Mouse (Mus musculus) urinary bladder, adult 2 months (tissue): Measurements from ENCODE around the gene Parvb. TPM values are rescaled to one million over a fixed set of nuclear protein-coding genes. Genes with fewer than 3 reads are reported as not detected.
A peak's percentile ranks its signal among the peaks of the same experiment; 100 is the strongest.
"Not testable (repeated sequence)": the region's sequence is repeated elsewhere in the genome, so short reads cannot be mapped to it uniquely, and the experiment has no call there.

Experiments
- DNase-seq: peaks from one replicate; pipeline ENCODE4 v3.0.0; 2022; ENCODE audit warnings: low spot score
- polyA plus RNA-seq: library from polyadenylated mRNA; depleted of rRNA; stranded (reverse); fragments of >200 nt; gene quantifications from 2 replicates; pipeline ENCODE4 v1.2.3, GENCODE M21; 2012

The Parvb gene
- polyA plus RNA-seq, 1 experiment = 5.7 TPM

DNA sequence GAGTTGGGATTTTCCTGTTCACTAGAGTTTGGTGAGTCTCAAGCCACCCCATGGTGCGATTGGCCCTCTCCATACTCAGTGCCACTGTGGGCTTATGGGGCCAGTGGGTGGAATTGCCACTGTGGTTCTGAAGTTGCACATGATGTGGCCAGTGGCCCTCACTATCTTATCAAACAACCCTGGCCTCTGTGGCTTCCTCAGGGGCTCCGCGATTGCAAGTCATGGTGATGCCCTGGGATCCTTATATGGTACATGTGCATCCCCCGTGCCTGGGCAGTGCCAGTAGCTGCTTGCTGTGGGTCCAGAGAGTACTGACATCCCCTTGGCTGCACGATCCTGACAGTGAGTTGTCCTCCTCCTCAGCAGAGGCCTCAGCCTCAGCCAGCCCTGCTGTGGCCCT lies 25.0 kb downstream of the Parvb start:
- no peak for DNase-seq

DNA sequence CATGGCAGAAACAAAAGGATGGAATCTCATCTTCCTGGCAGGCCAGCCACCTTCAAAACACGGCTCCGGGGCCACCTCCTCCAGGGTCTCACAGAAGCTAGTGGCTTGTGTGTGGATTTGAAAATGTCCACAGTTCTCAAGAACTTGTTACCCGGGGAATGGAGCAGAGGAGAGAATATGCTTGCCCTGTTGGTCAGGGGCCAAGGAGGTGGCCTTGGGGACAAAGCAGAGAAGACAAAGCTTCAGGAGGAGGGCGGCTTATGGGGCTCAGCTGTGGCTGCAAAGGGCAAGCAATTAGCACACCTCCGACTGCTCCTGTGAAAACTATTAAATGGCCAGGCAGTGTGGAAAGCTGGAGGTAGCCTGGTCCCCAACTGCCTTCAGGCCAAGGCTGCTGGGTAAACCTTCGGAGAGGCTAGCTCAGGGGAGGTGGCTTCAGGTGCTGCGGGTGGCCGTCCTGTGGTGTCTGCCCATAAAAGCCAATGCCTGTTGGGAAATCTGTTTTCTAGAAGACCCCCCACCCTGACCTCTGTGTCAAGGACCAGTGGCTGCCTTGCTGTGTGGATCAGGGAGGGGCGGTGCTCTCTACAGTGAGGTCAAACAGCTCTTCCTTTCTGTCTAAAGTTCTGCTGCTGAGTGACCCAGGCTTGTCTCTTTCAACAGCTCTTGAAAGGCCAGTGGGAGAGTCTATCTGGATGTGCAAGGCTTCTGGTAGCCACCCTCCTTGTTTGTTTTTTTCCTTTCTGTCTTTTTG lies 26.9 kb downstream of the Parvb start:
- DNase-seq = no peak

DNA sequence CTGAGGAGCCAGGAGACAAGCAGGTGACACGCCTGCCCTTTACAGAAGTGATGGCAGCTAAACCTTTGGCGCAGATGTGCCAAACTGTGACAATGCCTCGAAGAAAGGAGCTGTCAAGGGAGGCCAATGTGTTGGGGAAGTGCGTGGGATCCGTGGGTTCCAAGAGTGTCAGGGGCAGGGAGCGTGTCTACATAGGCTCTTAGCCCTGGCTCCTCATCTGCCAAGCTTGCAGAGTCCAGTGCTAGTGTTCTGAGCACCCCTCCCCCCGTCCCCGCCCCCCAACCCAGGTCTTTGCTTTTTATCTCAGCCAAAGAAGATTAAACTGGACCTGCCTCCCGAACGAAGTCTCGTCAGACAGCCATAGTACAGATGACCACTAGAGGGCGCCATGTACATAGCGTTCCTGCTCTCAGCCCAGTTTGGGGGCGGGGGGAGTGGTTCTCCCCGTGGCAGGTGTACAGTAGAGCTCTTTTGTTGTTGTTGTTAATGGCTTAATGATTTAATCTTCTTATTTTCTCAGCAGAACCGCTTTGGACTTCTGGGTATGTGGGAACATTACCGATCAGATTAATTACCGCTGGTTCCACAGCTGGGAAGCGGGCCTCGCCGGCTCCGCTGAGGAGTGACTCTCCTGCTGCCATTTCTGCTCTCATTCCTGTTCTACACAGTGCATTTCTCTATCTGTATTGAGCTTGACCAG lies 28.4 kb downstream of the Parvb start:
- peak; percentile 47 for DNase-seq

DNA sequence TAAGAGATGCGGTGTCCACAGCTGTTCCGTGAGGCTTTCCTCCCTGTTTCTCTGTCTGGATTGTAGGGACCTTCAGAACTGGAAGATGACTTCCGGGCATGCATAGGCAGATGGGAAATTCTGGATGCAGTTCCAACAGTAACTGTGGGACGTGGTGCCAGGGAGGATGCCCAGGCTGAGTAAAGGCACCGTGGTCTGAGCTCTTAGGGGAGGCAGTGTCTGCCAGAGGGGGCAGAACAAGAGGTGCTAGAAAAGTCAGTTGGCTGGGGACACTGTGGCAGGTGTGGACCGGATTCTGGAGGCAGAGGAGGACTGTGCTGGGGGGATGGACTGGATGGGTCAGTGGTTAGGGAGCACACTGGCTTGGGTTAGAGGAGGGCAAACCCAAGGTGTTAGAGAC lies 30.8 kb downstream of the Parvb start:
- DNase-seq = no peak

DNA sequence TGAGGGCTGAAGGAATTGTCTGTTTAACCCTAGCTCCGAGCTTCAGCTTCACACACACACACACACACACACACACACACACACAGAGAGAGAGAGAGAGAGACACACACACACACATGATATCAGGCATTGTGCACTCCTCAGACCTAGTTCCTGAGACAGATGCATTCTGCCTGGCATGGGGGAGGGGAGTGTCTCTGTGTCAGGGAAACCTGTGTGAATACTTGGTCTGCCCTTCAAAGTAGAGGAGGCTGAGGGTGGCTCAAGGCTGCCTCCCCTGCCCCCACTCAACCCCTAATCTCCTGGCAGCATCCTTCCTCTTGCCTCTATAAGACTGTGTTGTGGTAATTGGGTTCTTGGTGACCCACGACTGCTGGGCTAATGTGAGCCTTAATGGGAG lies 31.7 kb downstream of the Parvb start:
- DNase-seq = no peak

DNA sequence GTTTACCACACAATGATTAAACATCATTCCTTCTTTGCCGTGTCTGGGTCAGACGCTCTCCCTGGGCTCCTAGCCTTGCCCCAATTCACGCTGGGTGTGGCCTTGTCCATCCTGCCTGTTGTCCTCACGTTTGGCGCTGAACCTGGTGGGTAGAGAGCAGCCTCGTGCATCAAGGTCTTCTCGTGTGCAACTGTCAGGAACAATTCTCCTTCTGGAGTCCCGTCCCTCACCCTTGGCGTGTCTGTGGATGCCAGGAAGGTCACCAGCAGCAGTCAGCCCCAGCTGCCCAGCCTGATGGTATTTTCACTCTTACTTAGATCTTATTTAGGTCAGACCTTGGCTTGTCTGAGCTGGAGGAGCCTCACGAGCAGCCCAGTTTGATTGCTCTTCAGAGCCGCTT lies 33.3 kb downstream of the Parvb start:
- DNase-seq = no peak

DNA sequence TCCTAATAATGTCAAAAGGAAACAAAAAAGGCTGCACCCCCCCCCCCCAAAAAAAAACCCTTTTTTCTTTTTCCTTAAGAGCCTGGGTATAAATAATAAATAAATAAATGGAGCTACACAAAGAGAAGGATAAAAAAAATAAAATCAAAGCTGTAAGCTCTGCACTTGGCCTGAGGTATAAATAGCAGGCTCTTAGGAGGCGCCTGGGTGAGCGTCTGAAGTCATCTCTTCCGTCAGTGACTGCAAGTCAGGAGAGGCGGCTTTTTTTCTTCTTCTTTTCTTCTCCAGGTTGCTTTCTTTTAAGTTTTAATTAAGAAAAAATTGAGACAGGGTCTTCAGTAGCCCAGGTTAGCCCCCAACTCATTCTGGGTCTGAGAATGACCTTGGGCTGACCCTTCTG lies 34.4 kb downstream of the Parvb start:
- DNase-seq = no peak

DNA sequence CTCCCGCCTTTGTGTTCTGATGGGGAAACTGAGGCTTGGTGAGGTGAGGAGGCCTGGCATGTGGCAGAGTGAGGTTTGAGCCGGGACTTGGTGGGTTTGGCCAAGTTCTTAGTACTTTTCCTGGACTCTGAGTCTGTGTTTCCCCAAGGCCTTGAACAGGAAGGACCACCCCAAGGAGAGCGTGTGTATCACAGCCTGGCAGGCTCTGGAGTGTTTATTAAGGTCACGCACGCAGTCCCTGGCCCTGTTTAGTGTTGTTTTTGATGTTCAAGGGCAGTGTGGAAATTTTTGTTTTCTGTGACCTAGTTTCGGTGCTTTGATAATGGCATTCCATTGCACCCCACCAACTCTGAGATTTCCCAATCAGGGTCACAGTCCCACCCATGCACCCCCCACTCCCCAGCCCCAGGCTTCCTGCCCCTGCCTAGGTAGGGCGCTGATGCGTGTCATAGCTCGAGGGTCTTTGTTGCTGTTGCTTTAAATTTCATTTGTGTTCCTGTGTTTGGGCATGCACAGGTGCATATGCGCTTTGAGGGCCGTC lies 35.9 kb downstream of the Parvb start:
- no peak for DNase-seq

DNA sequence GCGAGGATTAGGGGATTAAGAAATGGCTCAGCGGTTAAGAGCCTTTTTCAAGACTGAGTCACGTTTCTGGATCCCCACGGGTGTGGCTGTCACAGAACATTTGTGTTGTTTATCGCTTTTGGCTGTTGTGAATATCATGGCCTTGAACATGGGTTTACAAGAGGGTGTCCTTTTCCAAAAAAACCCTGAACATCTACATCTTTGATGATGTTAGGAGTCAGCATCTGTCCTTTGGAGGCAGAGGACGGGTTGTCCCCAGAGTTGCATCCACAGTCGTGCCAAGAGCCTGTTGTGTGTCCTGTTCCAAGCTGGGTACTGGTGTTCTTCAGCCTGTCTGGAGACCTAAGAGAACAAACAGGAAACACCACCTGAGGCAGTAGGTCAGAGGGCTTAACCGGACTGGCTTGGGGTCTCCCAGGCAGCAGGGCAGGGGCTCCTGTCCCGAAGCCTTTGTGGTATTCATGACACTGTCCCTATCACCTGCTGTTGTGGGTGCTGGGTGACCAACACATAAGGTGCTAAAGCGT lies 37.3 kb downstream of the Parvb start:
- DNase-seq = no peak

DNA sequence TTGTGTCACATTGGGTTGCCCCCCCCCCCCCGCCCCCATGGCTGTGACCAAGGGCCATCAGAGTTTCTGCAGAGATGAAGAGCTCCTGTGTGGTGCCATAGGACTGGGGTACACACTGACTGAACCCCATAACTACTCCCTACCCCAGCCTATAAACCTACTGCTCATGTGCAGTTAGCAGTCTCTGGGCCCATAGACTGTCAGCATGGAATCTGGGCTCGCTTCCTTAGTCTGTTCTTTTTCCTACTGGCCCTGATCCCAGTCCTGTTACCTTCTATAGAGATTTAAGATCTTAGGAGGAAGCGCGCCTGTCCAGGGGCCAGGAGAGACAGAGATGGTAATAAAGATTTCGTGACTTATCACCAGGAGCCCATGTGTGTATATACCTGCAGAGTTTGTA lies 38.2 kb downstream of the Parvb start:
- DNase-seq = no peak

DNA sequence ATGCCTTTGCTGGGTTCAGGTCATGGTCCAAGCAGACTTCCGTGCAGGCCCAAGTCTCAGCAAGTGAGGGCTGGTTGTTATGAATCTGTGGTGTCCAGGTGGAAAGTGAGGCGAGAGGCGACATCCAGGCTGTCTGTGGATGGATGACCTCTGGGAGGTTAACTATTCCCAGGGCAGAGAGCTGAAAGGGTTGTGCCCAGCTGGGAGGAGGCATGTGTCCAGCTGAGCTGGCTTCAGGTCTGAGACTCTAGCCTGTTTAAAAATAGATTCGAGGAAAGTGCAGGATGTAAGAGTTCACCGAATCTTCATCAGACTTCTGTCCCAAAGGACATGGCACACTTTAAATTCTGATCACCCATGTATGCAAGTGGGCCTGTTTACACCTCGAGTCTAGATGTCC lies 38.6 kb downstream of the Parvb start:
- DNase-seq = no peak

DNA sequence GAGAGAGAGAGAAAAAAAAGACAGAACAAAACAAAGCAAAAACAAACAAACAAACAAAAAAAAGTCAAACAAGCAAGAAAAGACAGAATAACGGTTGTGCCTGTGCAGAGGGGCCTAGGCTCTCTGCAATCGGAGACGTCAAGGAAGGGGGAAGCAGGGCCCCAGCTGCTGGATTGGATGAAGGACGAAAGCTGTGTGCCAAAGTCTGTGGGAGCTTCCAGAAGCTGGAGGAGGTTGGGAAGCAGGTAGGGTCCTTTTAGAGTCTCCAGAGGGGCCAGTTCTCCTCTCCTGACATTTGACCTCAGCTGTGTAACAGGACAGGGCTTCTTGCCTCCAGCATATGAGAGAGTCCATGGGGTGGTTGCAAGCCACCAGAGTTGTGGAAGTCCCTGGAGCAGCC lies 44.2 kb downstream of the Parvb start:
- DNase-seq = no peak

DNA sequence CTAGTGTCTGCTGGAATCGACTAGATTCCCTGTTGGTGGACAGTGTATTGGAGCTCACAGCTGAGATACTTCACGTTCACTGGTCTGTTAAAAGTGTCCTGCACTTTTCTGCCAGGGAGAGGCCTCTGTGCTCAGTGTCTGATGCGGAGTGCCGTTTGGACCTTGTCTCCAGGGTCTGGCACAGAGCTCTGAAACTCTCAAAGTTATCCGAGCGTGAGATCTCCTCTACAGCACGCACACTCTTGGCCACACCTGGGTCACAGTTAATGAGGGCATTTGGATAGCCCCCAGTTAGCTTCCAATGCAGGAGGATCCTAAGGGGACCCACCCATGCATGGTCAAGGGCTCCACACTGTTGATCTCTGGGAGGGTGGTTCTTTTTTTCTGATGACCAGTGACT lies 46.2 kb downstream of the Parvb start:
- DNase-seq = no peak

DNA sequence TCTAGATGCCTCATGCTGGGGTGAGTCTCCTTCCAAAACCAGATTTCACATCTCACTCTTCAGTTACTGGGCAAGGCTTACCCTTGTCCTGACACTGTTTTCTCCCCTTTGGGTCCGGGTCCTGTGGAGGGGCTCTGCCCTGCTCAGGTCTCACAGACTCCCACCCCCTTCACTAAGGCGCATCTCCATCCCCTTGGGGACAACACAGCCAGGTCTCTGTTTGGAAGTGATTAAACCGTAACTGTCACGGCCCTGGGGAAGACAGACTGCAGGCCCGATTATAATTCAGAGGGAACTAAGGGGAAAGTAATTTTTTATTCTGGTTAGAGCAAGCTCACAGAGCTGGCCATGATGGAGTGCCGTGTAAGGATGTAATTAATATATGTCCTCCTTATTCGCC lies 46.8 kb downstream of the Parvb start:
- no peak for DNase-seq

DNA sequence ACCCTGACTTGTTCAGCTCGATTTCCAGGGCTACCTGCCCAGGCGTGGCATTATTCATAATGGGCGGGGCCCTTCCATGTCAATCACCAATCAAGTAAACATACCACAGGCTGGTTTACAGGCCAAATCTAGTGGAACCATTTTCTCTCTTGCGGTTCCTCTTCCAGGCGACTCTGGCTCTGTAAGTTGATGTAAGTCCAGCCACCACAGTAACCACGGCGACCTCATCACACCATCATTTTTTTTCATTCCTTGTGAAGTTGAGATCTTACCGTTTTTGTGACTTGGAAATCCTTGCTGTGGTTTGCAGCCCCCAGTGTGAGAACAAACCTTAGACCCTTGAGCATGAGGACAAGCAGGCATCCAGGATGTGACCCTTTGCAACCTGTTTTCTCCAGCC lies 48.5 kb downstream of the Parvb start:
- DNase-seq = no peak

DNA sequence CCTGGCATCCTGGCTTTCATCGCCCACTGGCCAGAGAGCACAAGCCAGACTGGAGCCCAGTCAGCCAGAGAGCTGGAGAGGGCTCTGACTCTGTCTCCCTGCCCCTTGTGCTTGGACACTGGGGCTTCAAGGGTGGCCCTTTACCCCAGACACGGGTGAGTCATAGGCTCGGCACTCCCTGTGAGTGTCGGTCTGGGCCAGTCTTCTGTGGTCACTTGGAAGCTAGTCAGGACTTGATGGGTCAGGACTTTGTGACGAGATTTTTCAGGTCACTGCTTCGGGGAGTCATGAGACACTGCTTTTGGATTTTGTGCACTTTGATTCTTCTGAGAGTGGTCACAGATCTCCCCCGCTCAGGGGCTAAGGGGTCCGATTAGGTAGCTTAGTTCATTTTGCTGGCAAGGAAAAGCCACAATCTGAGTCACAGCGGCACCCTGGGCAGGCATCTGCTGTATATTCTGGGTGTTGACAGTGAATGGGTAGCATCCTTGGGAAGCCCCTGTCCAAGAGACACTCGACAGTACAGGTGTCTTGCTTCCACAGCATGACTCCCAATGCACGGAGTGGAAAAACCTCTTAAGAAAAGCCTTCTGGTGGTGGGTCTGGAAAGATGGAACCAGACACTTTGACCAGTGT lies 49.0 kb downstream of the Parvb start:
- peak; percentile 31 for DNase-seq

DNA sequence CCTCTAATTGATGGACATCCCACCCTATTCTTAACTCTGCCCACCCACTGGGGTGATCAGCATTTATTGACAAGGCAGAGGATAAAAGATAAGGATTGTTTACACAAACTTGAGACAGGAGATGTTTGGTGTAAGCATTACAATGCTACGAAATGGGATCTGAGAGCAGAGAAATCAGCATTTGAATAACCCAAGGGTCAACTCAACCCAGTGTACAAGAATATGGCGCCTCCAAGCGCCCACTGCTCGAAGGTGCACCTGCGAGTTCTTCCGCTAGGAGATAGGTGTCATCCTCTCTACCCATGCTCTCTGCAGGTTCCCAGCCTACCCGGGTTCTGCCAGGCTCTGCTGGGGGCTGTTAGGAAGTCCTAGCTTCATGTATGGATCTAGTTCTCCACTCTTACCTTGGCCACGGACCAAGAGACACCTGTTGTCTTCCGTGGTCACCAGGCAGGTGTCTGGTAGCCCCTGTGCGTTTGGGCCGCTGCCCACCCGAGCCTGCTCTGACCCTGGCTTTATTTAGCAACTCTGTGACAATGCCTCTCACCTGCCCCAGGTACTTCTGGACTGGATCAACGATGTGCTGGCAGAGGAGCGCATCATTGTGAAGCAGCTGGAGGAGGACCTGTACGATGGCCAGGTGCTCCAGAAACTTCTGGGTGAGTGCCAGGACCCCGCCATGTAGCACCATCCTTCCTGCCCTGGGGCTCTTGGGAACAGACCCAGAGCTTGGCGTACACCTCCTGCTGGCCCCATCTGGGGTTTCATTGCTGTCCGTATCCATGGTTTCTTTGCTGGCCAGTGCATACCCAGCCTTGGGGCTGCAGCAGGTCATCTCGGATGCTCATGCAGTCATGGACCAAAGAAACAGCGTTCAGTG lies 50.6 kb downstream of the Parvb start:
- no peak for DNase-seq

DNA sequence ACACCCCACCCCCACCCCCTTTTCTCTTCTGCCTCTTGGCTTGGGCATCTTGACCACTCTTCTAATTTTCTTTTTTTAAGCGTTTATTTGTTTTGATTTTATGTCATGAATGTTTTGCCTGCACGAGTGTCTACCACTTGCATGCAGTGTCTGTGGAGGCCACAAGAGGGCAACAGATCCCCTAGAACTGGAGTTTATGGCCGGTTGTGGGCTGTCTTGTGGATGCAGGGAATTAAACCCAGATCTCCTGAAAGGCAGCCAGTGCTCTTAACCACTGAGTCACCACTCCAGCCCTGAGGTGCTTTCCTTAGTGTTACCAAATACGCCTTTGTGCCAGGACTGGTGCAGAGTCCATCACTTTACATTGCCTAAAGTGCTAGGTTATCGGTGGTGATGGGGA lies 52.2 kb downstream of the Parvb start:
- no peak for DNase-seq

DNA sequence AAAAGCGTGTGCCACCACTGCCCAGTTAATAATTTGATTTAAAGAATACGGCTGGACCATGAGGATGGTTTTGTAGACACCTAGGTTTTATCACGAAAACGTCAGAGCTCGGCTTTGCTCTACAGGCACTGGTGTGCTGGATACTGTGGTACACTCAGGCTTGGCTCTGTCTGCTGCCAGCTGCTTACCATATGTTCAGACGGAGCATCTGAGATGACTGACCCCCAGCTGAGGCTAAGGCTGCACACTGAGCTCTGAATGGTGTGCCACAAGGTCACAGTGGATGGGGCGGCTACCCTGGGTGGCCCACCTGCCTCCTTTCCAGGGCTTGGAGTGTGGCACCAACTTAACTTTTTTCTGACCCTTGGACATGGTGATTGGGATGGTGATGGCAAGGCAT lies 53.6 kb downstream of the Parvb start:
- DNase-seq = no peak

DNA sequence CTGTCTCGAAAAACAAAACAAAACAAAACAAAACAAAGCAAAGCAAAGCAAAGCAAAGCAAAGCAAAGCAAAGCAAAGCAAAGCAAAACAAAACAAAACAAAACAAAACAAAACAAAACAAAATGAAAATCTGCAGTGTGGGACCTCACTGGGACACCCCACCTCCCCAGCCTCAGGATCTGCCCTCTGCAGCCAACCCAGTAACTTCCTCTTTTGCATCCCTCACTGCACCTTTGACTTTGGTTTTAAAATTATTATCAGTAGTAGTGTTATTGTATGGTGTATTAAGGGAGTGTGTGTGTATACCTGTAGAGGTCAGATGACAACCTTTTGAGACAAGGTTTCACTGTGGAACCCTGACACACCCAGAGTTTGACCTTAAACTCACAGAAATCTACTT lies 57.1 kb downstream of the Parvb start:
- not testable (repeated sequence) for DNase-seq

DNA sequence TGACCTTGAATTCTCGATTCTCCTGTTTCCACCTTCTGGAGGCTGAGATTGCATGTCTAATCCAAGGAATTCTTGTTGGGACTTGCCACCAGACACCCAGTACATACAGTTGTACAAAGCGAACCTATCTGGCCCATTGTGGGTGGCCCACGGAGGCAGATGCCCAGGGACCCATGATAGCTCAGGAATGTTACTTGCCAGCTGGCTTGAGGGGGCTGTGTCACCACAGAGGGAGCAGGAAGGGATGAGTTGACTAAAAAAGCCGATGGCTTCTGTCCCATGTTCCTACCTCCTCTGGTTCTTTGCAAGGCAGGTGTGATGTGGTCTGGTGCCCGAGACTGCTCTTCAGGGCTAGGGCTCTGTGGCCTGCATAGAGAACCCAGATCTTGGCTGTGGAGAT lies 59.3 kb downstream of the Parvb start:
- no peak for DNase-seq

DNA sequence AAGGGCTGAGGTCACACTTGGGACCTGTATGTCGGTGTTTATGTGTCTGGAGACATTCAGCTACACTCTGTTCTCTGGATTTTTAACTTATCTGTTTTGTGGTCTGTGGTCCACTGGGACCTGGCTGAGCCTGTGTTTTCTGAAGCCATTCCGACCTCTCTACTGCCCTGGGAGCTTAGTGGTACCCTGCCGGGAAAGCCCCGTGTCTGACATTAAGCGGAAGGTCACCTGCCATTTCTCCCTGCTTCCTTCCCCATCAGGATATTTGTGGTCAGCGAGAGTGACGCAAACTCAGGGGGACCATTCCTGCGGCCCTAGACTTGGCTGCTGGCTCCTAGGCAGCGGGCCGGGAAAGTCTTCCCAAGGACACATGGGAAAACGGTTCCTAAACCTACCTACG lies 61.7 kb downstream of the Parvb start:
- DNase-seq = no peak
